Mouse (Mus musculus) adrenal gland, postnatal 36 days (tissue): ENCODE results near the gene Myo6. TPM values are rescaled to one million over a fixed set of nuclear protein-coding genes. Genes with fewer than 3 reads are reported as not detected.

Source experiments
- DNase-seq, 2 experiments: peaks; one replicate each; pipeline ENCODE4 v3.0.0; 2021; ENCODE audit warnings: mixed read lengths in 1 of 2
- long read RNA-seq, 2 experiments: library from polyadenylated mRNA; stranded (forward); transcript quantifications; one replicate each; pipeline ENCODE4 v2.0.0; 2021; ENCODE audit warnings: borderline sequencing depth in 2 of 2
- total RNA-seq, 2 experiments: library from RNA; stranded (reverse); gene quantifications; 2 replicates each; pipeline ENCODE4 v1.2.3; 2021

Gene Myo6
- total RNA-seq: 10 to 100 TPM; 31.7 to 32.7 TPM
- long read RNA-seq, experiment 1, partial matches to known transcripts: 6 of 10 reads
- long read RNA-seq, experiment 1, other reads (novel, unspliced or antisense): 4 of 10 reads
- long read RNA-seq, experiment 2, partial matches to known transcripts: 0 of 2 reads
- long read RNA-seq, experiment 2, other reads (novel, unspliced or antisense): 2 of 2 reads

DNA sequence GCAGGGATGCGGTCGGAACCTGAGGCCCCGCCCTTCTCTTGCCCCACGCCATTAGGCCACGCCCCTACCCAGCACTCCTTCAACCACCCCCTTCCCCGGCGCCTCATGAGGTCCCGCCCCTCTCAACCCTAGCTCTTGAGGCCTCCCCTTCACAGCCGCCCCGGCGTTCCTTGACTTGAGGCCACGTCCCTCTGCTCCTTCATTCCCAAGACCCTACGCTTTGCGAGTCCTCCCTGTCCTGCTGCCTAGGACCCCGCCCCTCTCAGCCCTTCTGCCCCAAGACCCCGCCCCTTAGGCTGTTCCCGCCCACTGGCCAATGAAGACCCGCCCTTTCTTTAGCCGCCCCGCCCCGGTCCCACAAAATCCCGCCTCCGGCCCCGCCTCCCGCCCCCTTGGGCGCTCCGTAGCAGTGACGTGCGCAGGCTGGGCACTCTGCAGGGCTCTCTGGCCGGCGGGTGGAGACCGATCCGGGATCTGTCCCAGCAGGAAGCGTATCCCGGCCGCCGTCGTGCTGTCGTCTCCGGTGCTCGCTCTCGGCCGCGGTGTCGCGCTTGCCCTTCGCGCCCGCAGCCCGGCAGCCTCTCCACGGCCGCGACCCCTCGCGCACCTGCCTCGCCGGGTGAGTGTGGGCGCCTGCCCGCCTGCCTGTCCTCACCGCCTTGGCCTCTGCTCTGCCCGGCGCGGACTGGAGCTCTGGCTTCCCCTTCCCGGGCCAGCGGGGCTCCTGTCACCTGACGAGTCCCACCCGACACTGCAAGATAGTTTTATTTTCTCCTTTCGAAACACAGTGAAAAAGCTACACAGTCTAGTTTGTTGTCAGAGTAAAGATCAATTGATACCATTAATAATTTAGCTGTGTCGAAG is at the start of gene Myo6:
Gene Myo6, plus strand, starts transcription at position 421 of the 864 bp plus-strand sequence.
- peak; percentile 97 for DNase-seq

DNA sequence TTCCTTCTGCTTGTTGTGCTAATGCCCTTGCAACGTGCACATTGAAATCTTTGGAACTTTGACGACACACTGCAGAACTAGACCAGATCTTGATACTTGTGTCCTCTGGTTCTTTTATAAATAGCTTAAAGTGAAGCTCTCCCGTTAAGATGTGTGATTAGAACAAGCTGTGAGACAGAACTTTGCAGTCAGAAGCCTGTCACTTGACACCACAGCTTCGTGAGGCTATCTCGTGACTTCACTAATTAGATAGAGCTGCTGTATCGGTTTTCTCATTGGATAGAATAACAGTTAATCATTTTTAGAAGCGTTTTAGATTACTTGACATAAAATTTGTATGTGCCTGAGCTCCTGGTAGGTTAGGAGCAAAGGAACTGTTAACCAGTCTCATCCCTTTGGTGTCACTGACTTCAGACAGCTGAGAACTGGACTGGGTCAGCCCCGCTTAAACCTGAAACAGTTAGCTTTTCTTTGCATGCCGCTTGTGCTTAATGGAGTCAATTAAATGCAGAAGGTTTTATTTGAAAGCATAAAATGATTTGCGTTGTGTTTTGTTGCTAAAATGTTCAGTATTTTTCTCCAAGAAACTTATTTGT is 18.7 kb upstream of the Myo6 start:
- DNase-seq: no peak

DNA sequence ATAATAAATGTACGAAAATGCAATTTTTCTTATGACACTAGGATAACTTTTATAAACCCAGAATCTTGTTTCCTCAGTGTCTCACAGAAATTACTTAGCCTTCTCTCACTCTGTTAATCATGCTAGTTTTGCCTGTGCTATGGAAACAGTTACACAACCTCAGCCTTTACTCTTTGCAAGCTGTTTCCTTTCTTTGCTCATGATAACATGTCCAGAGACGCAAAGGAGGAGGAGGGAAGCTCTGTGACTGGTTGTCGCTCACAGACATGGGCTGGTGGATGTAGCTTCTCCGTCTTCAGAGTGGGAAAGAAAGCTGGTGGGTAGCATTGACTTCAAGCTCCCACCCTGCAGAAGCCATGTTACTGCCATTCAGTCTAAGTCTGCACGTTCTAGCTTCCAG is 15.2 kb upstream of the Myo6 start:
- no peak for DNase-seq

DNA sequence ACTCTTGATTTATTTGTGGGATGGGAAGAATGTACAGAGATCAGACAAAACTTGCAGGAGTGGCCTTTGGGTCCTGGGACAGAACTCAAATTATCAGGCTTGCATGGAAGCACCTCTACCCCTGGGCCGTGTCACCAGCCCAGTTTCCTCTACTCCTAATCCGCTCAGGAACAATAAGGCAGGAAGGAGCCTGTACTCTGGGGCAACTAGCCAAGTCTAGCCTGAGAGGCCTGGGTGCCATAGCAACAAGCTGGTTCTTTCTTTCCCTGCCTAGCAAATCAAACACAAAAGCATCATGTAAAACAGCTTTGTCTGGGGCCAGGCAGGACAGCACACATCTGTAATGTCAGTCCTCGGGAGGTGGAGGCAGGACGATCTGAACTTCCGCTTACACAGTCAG is 9.6 kb upstream of the Myo6 start:
- DNase-seq: peak; percentile 60 to 63

DNA sequence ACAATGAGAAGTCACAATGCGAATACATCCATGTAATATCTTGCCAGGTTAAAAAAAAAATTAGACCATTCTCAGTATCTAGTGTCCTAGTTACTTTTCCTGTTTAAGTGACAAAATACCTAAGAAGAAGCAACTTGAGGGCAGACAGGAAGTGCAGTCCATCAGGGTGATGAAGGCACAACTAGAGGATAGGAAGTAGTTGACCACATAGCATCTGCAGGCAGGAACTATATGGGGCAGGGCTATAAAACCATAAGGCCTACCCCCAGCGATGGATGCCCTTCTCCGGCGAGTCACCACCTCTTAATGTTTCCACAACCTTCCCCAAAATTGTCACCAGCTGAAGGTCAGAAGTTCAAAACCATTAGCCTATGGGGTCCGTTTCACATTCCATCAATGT is 8.1 kb upstream of the Myo6 start:
- DNase-seq: no peak

DNA sequence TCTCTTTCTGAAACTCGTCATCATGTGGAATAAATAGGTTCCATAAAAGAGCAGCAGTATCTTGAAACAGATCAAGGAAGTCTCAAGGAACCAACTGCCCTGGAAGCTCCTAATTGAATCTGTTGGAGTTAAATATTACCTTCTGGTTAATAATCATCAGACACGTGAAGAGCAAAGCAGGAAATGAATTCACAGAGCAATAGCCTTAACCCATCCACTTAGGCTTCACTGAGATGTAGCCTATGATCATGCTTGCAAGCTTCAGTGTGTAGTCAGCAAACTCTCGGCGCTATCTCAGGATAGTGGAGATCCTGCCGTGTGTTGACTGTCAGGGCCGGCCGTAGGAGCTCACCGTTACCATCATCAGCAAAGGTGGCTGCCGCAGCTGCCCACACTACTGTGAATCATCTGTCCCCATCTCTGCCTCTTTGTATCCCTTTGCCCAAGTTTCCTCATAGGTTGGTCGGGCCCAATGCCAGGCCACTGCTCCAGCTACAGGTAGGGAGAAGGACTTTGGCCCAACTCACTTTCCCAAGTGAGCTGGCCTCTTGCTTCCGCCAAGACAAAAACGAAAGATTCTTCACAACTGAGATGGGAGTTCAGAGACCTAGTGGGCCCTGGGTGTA is 6.9 kb upstream of the Myo6 start:
- no peak for DNase-seq

DNA sequence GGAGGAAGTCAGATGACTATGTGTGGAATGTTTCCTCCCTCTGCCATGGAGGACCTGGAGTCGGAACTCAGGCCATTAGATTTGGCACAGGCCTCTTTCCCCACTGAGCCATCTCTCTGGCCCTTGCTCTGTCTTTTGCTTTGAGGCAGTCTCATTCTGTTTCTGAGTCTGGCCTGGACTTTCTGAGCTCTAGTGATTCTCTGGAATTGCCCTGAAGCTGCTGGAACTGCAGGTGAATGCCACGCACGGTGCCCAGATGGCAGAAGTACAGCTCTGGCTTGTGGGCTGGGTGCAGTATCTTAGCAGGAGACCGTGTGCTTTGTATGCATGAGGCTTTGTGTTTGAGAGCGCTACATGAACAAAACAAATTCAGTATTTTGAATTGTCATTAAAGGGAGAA is 5.9 kb upstream of the Myo6 start:
- DNase-seq: no peak

DNA sequence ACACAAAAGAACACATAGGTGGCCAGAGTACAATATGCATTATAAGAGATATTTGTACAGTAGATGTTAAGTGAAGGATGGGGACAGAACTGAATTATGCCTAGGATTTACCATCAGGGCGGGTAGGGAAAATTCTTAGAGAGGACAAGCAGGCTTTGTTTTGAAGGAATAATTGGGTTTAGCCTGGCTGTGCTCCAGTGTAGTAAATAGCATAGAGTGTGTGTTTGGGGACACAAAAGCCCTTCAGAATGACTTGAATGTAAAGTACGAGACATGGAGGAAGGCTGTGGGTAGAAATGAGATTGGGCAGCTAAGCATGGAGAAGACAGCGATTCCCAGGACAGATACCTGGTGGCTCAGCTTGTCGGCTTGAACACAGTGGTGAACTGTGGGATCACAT is 3.4 kb upstream of the Myo6 start:
- no peak for DNase-seq

DNA sequence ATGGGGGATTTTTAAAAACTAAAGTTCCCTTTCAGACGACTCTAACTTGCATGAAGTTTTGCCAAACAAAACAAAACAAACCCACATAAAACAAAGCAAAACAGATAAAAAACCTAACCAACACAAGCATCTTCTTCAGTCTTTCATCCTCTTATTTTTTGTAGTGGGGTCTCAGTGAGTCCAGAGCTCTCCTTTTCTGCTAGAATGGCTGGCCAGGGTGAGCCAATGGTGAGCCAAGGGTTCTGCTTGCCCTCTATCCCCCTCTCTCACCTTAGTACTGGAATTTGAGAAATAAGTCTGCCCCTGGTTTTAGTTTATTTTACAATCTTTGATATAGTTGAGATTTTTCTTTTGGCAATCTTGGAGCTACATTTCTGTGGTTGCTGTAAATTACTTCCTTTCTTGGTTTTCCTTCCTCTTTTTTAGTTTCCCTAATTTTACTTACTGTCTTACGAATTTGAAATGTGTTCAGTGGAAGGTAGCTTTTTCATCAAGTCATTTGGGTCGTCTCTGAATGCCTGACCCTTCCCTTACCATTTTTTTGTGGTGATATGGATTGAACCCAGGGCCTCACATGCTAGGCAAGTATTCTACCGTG is 1.6 kb upstream of the Myo6 start:
- no peak for DNase-seq

DNA sequence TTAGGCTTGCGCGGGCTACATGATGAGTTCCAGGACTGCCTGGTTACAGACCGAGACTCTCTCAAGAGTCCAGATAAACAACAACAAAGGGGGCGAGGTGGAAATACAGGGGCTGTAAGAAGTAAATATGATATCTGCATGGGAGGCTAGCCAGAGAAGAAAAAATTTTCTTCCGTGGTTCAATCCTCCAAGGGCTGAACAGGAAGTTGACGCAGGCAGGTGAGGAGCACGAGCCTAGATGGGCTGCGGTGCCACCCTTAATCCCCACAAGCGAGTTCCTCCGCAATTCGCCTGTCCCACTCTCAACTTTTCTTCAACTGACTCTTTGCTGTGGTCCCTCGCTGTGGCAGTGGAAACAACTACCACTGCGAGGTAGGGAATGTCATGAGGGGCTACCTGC is 640 bp upstream of the Myo6 start:
- no peak for DNase-seq

DNA sequence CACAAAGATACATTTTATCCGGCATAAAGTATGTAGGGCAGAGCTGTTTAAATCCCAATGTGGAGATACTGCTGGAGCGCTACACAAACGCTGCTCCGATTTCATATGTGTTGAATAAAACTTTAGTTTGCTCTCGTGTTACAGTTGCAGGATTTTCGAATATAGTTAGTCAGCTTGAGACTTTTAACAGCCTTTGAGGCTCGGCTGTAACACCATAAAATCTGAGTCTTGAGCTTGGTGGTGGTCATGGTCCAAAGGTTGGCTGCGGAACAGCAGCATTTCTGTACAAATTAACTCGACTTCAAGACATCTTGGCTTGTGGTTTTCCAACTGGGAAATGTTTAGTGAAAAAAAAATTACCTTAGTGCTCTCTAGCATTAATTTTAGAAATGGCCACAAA is 859 bp downstream of the Myo6 start:
- no peak for DNase-seq

DNA sequence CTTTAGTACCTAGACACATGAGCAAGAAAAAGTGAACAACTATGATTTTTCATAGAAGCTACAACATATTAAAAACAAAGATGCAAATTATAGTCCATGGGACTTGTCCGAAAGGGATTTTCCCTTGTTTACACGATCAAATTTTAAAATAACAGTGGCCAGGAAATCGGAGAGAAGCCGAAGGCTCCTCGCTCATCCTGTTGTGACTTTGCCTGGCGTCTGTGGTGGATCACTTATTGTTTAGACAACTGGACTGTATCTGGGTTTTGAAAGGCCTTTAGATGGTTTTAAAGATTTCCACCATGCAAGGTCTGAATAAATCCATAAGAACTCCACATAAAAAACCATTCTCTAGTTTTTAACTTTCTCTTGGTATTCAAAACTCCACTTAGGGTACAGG is 1.6 kb downstream of the Myo6 start:
- DNase-seq: no peak

DNA sequence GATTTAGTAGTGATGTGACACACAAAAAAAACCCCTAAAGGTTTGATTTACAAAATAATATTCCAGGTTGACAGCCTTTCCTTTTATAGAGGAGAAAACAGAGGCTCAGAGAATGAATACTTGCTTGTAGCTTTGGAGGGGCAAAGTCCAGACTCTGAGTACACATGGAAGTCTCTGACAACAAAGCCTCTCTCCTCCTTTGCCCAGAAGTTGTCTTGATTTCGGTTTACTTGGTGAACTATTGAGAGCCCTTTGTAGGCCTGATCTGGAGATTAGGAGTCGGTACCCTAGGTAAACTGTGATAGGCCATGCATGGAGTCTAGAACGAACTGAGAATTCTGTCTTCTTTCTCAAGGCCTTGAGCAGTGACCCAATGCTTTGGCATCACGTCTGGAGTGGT is 2.3 kb downstream of the Myo6 start:
- DNase-seq: no peak

DNA sequence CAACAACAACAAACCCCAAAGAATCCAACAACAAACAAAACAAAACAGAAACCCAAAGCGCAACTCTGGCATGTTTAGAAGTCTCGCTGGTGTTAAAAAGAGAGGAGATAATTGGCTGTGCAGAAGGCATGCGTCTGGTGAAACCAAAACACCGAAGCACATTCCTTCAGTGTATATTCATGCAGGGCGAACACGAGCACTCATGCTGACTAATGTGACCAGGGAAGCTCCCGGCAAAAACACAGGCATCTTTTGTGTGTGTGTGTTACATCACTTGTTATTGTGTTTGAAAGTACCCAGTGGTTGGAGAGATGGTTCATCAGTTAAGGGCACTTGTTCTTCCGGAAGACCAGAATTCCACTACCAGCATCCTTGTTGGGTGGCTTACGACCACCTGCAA is 4.7 kb downstream of the Myo6 start:
- DNase-seq: no peak

DNA sequence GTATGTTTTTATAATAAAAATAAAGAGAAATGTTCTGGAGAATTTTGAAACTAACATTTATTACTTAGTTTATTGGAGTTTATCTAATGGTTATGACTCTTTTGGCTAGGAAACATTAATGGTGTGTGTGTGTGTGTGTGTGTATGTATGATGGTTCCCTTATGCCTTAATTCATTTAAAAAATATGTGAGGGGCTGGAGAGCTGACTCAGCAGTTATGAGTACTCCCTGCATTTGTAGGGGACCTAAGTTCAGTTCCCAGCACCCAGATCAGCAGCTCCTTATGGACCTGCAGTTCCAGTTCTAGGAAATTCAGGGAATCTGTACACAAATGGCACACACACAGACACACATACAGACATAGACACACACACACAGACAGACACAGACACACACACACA is 6.4 kb downstream of the Myo6 start:
- no peak for DNase-seq

DNA sequence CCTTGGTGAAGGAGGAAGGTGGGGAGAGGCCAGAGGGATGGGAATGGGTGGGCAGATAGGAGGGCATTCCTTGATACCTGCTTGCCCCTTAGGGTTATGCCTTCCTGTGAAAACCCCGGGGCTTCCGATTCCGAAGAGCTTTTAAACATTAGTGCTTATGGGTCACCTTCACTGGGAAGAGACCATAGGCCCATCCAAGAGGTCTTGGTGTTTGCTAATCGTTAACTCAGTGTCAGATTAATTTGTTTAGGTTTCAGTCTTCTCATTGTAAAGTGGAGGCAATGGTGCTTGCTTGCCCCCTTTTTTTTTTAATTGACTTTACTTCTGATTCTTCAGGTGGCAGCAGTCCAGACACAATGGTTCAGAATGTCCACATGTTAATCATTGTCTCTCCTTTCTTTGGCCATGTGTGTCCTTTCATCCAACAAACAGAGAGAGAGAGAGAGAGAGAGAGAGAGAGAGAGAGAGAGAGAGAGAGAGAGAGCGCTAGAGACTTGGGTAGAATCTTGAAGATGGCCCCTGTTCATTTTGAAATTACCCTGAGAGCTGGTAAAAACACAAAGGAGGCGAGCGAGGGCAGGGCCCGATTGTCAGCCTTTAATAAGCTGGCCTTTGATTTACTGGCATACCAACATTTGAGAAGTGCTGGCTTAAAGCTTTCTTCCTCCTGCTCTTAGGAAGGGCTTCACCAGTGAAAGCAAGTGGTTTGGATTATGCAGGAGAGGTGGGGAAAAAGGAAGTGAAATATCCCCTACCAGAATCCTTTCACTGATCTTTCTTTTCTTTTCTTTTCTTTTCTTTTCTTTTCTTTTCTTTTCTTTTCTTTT is 7.8 kb downstream of the Myo6 start:
- DNase-seq: no peak

DNA sequence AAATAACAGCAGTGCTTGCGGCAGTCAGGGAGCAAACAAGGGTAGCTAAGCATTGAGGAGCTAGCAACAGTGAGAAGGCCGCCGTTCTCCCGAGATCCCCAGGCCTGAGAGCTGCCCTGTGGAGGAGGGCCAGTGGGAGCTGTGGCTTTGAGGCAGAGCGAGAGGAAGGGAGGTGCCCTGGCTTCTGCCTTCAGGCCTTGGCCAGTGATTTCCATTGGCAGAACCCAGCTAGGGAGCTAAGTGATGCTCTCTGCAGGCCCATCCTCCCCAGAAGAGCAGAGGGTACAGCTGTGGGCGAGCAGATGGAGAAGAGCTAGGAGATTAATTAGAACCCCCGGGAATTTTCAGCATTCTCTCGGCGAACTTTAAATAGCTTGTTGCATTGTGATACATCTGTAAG is 8.8 kb downstream of the Myo6 start:
- DNase-seq: peak in 1 of 2 experiments; percentile 23

DNA sequence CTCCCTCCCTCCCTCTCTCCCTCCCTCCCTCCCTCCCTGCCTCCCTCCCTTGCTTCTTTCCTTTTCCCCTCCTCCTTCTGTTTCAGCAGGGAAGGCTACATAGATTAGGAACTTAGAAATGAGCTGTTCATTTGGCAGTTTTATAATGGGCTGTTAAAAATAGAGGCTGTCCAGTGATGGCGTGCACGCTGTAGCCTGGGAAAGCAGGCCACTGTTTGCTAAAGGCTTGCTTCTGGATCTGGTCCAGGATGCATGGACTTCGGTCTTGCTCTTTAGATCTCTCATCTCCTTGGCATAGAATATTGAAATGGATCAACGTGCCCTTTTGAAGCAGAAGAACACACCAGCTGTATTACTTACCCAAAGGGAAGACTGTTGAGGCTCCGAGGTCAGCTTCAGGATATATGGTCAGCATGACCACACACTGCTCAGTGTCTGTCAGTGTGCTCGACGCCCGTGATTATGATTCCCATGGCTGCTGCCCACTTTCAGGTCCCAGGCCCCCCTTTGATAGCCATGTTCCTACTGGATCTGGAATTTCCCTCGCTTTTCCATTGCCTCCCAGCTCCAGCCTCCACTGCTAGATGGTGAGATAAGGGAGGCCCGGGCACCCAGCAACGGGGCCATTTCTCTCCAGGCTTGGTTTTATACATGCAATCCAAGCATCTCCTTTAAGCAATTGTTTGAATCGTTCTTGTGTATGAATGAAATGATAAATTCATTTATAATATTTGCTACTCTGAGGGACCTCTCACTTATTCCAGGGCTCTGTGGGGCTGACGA is 12.1 kb downstream of the Myo6 start:
- no peak for DNase-seq

DNA sequence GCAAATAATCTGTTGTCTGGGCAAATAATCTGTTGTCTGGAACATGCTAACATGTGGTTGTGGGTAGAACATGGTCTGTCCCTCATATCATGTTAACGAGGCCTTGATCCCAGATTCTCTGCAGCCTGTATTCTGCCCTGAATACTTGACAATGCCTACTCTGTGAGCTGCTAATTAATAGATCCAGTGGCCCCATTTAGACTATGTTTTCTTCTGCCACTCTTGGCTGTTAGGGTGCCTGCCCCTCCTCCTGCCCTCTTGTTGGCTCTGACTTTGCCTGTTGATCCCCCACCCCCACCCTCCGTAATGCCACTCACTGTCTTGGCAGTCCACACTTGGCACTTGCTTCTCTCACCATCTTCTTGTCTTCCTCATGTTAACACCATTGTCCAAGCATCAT is 13.8 kb downstream of the Myo6 start:
- DNase-seq: no peak

DNA sequence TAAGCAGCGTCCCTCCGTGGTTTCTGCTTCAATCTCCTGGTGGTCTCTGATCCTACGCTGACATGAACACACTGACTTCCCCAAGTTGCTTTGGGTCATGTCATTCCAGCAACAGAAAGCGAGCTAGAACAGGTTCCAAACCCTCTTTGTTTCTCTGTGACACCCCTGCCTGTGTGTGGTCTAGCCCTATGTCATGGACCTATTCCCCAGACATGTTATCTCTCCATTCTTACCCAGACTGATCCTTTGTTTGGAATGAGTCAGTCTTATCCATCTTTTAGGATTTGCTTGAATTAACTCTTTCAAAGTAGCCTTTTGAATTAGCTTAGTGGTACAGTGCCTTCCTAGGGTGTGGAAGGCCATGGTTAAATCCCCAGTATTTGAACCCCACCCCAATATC is 14.9 kb downstream of the Myo6 start:
- DNase-seq: no peak

DNA sequence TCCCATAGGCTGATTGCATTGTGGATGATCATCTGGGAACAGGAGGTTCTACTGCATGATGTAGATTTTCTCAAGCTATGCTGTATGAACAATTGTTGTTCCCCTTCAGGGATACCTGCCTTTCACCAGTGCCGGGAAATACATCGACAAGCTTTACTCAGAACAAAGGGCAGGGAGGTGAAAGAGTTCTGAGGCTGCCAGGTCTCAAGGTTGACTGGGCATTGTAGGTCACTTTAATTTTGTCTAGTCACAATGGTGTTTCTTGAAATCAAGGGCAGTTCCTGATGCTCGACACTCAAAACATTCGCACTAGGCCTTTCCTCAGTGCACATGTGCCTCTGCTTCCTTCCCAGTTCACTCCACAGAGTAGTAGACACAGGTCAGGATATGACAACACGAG is 15.9 kb downstream of the Myo6 start:
- DNase-seq: no peak
